Mouse (Mus musculus) heart, embryonic 14.5 days (tissue): ENCODE measurements around the gene Mgea5. TPM values are rescaled to one million over a fixed set of nuclear protein-coding genes. Genes with fewer than 3 reads are reported as not detected.

Experiments
- ATAC-seq: fragments of 200-750 bp; cut with Nextera tagmentation; 2 replicates; pipeline ENCODE4 v1.8.0; 2017; ENCODE audit warnings: low read depth, moderate TSS enrichment; ENCODE audit not compliant: insufficient number of reproducible peaks, insufficient read depth, low FRiP score
- H3K27ac ChIP-seq, 2 experiments: fragments of 200-500 bp in 1 of 2; fragments of 300-500 bp in 1 of 2; sonication (generic) in 1 of 2; replicated peaks in 1 of 2; 2 replicates each; pipeline ENCODE4 v1.5.1; 2012 to 2014; ENCODE audit warnings: low read depth in 2 of 2, low read length in 2 of 2, control low read depth in 1 of 2, mild to moderate bottlenecking in 1 of 2, mixed read lengths in 1 of 2; ENCODE audit not compliant: control insufficient read depth in 1 of 2, insufficient read depth in 1 of 2
- H3K27me3 ChIP-seq: fragments of 300-500 bp; sonication (generic); 2 replicates; pipeline ENCODE4 v1.6.1; 2014; ENCODE audit warnings: mild to moderate bottlenecking, low read length, control low read depth; ENCODE audit not compliant: control insufficient read depth, insufficient read depth
- H3K36me3 ChIP-seq: fragments of 300-500 bp; sonication (generic); 2 replicates; pipeline ENCODE4 v1.6.1; 2014; ENCODE audit warnings: mild to moderate bottlenecking, control low read depth, low read length, mixed read lengths; ENCODE audit not compliant: control insufficient read depth, insufficient read depth
- H3K4me1 ChIP-seq, 2 experiments: fragments of 200-500 bp in 1 of 2; fragments of 300-500 bp in 1 of 2; sonication (generic) in 1 of 2; 2 replicates each; pipeline ENCODE4 v1.6.1; 2012 to 2014; ENCODE audit warnings: low read length in 2 of 2, control low read depth in 1 of 2, mixed read lengths in 1 of 2; ENCODE audit not compliant: control insufficient read depth in 2 of 2, insufficient read depth in 2 of 2
- H3K4me2 ChIP-seq: fragments of 300-500 bp; sonication (generic); 2 replicates; pipeline ENCODE4 v1.6.1; 2014; ENCODE audit warnings: mild to moderate bottlenecking, low read length
- H3K4me3 ChIP-seq, 2 experiments: fragments of 200-500 bp in 1 of 2; fragments of 300-500 bp in 1 of 2; sonication (generic) in 1 of 2; 2 replicates each; pipeline ENCODE4 v1.5.1; 2012 to 2014; ENCODE audit warnings: low read length in 2 of 2, mild to moderate bottlenecking in 2 of 2, control low read depth in 1 of 2, low read depth in 1 of 2, moderate library complexity in 1 of 2; ENCODE audit not compliant: control insufficient read depth in 1 of 2, insufficient read depth in 1 of 2
- H3K9ac ChIP-seq: fragments of 300-500 bp; sonication (generic); 2 replicates; pipeline ENCODE4 v1.6.1; 2014; ENCODE audit warnings: mild to moderate bottlenecking, low read length
- H3K9me3 ChIP-seq: fragments of 300-500 bp; sonication (generic); 2 replicates; pipeline ENCODE4 v1.6.1; 2016; ENCODE audit warnings: low read length, control low read depth; ENCODE audit not compliant: control insufficient read depth
- WGBS: fragments of 180-500 bp; shearing (Covaris S2); extraction: QIAGEN DNeasy Blood & Tissue Kit; methylation state at CpG from one replicate; pipeline ENCODE4 v1.1.7; 2014; 5-methylcytosine and 5-hydroxymethylcytosine counted together
- polyA plus RNA-seq: library from polyadenylated mRNA; unstranded; fragments of >200 nt; fragmentation: Nextera tagmentation; extraction: Ambion mirVana; gene quantifications from 2 replicates; pipeline ENCODE4 v1.2.1, GENCODE M21; 2014

Mgea5 gene
- polyA plus RNA-seq, 1 experiment from 2014 or later: 47.1 TPM

DNA sequence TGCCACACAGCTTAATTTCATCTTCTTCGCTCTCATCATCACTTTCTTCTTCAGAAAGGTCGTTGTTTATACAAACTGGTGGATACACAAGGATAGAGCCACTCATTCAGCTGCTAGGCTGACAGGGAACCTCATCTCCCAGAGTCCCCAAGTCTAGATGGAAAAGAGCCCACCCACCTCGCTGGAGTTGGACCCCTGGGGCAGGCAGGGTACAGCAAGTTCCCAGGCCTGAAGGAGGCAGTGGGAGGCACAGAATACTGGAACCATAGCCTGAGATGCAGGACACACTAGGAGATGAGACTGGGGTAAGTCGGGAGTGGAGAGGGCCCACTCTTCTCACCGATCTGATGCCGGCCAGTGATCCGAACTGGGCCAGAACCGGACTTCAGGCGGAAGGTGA, 35.4 kb downstream of the Mgea5 start:
- Histone ChIP-seq H3K27me3 (peaks cover 24% of the 10 kb centered on the region), H3K4me2 (peak overlapping the region; percentile 94), H3K27ac (no peak overlapping the region), H3K4me1 (peaks cover 18 to 26% of the 10 kb centered on the region in 2 experiments), H3K36me3 (peaks cover 28% of the 10 kb centered on the region), H3K9ac (peak overlapping the region; percentile 78; the same call in 1 of the 2 replicates), H3K9me3 (no peaks in the 10 kb centered on the region), H3K4me3 (peak overlapping the region; percentile 65)
- 37% methylated on average over 9 of the region's 9 CpGs for WGBS
- no peak for ATAC-seq

DNA sequence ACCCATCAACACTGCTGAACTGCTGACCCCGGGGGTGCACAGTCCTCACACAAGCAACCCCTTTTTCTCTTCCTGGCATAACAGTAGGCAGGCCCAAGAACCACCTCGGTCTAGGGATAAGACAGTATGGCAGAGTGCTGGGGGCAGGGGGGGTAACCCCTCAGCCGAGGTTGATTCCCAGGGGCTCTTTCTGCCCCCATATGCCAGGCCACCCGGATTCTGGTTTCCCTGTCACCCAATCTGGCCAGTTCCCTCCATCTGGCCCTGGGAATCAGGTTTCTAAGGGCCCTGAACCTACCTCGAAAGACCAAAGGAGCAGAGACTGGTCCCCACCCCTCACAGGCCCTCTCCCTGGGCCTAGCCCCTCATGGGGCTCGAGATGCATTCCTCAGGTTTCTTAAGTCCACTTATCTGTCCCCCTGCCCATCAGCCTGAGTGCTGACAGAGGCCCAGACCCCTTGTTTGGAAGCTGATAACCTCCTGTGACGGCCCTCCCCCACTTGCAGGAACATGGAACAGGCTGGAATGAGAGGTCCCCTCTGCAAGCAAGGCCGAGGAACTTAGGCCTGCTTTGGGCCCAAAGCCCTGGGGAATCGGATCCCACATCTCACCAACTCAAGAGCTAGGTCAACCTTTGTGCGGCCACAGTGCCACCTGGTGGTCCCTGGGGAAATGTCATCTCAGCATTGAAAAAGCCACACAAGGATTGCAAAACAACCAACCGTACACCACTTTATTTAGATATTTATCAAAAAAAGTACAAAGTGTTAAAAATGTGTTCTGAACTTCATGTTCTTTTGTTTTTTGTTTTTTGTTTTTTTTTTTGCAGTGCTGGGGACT, 36.4 kb downstream of the Mgea5 start:
- peak overlapping the region; percentile 36; the same call in 1 of the 2 replicates for H3K9ac ChIP-seq
- H3K9me3 ChIP-seq: no peaks in the 10 kb centered on the region
- 15% methylated on average over 11 of the region's 11 CpGs for WGBS
- no peak overlapping the region for H3K4me3 ChIP-seq
- ATAC-seq: no peak
- H3K4me2 ChIP-seq: no peak overlapping the region
- H3K27ac ChIP-seq: no peak overlapping the region
- H3K36me3 ChIP-seq: peaks cover 18% of the 10 kb centered on the region
- H3K4me1 ChIP-seq: peaks cover 20 to 31% of the 10 kb centered on the region in 2 experiments
- peaks cover 33% of the 10 kb centered on the region for H3K27me3 ChIP-seq

DNA sequence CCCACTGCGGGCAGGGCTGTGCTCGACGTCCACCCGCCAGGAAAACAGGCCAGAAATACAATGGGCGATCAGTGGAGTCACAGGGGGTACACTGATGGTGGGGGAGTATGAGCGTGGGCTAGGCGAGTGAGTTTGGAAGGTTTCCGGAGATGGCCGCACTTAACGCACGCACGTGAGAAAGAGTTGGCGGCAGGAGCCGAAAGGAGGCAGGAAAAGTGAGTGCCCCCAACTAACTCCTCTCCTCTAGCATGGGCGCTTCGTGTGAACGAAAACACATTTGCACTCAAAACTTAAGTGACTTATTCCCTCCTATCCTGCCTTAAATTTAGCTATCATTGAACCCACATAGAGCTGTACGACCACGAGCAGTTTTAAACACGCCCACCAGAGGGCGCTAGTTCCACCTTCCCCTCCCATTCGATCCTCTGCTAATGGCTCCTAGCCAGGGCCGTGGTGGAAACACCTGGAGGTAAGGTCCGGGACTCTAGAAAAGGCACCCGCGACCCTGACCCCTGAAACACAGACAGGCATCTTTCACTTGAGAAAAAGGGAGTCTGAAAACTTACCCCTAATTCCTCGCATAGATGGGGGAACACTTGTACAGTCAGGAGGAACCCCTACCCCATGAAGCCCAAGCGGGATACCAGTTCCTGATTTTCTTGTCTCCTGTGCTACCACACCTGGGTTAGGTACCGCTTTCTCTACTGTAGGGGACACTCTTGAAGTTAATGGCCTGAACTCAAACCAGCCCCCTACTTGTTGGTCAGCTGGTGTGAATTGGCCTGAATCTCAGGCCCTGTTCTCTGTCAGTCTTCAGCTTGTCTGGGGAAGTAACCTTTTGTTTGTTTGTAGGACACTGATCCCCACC, 37.2 kb downstream of the Mgea5 start:
- peaks cover 42% of the 10 kb centered on the region for H3K27me3 ChIP-seq
- no peak overlapping the region for H3K27ac ChIP-seq
- ATAC-seq: no peak
- H3K4me1 ChIP-seq: peaks cover 26 to 38% of the 10 kb centered on the region in 2 experiments
- no peaks in the 10 kb centered on the region for H3K9me3 ChIP-seq
- 9% methylated on average over 29 of the region's 29 CpGs for WGBS
- H3K4me2 ChIP-seq: peak overlapping the region; percentile 57
- H3K9ac ChIP-seq: no peak overlapping the region
- H3K36me3 ChIP-seq: peaks cover 10% of the 10 kb centered on the region
- peak overlapping the region in 1 of 2 experiments; percentile 19; a peak in 2 of 4 replicates for H3K4me3 ChIP-seq

DNA sequence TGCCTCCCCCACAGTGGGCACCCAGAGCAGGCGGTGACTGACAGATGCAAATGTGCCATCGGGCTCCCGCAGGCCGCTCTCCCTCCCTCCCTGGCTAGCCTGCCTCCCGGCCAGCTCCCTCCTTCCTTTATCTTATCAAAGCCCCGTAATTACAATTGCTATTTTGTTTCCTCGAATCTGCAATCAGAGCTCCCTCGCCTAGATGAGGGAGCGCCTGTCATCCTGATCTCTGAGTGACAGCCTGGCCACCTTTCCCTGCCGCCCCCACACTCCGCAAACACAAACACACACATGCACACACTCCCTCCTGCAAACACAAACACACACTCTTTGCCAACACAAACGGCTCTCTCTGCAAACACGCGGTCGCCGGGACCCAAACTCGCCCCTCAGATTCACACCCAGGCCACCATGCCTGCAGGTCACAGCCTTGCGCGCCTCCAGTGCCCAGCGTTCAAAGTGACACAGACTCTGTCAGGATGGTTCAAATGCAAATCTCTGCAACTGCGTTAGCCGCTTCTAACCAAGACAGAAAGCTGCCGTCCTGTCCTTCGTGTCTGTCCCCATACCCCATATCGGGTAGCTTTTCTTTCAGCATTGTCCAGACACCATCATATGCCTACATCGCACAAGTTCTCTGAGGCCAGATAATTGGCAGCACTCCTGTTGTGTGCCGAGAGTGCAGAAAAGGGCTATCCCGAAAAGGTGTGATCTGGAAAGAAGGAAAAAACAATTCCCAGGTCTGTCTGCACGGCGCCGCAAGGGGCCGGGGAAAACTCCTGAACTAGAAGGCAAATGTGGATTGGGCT, 38.1 kb downstream of the Mgea5 start:
- H3K36me3 ChIP-seq: 0 out of 2 replicates have a peak, but pooled peaks cover 3% of the 10 kb centered on the region
- H3K4me3 ChIP-seq: peak overlapping the region in 1 of 2 experiments; percentile 19; a peak in 2 of 4 replicates
- ATAC-seq: no peak
- H3K9me3 ChIP-seq: no peaks in the 10 kb centered on the region
- H3K4me2 ChIP-seq: peak overlapping the region; percentile 57
- peaks cover 26 to 38% of the 10 kb centered on the region in 2 experiments for H3K4me1 ChIP-seq
- 0 out of 2 replicates have a peak overlapping the region, but pooled peaks have one; percentile 25 for H3K9ac ChIP-seq
- peaks cover 50% of the 10 kb centered on the region for H3K27me3 ChIP-seq
- H3K27ac ChIP-seq: no peak overlapping the region
- 2% methylated on average over 32 of the region's 32 CpGs for WGBS

DNA sequence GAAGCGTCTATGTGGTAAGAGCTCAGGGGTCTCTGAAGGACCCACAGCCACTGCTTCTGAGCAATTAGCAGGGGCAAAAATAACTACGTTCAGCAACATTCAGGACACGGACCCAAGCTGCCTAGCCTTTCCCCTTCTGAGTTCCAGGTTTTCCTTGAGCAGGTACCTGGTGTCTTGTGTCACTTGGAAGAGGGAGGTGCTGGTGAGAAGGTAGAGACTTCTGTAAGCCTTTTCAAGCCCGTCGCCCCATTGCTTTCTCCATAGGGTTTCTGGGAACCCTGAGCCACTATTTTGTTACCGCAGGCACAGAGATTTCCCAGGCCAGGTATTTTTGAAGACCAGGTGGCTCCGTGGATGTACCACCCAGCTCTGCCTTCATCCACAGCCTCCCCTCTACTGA, 40.0 kb downstream of the Mgea5 start:
- Histone ChIP-seq H3K4me3 (peak overlapping the region in 1 of 2 experiments; percentile 46; a peak in 1 of 4 replicates), H3K9me3 (no peaks in the 10 kb centered on the region), H3K9ac (no peak overlapping the region), H3K4me2 (peak overlapping the region; percentile 81; the same call in 1 of the 2 replicates), H3K27ac (no peak overlapping the region), H3K36me3 (no peaks in the 10 kb centered on the region), H3K27me3 (peaks cover 67% of the 10 kb centered on the region), H3K4me1 (peaks cover 26 to 31% of the 10 kb centered on the region in 2 experiments)
- WGBS: 42% methylated on average over 7 of the region's 7 CpGs
- no peak for ATAC-seq

DNA sequence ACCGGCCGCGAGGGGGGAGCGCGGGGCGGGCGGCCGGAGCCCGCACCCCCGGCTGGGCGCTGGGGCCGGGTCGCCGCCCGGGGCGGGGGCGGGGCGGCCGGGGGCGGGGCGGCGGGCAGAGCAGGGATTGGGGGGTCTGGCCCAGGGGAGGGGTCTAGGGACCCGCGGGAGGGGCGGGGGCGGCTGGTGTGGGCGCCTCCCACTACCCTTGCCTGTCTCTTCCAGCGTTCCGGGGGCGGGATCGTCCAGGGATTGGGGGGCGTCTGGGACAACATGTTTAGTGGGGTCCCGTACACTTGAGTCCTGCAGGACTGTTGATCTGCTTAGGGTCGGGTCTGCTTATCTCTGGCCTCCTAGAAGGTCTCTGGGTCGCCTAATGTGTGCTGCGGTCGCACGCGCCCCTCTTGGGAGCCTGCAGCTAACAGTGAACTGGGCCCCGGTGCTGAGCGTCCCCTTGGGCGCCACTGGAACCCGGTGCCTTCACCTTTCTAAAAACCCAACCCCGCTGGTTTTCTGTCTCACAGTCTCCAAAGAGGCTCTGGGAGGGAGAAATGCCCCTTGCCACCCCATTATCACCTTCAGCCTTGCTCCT, 40.6 kb downstream of the Mgea5 start:
- H3K9ac ChIP-seq: peak overlapping the region; percentile 55; the same call in 1 of the 2 replicates
- 7% methylated on average over 18 of the region's 44 CpGs for WGBS

More for the DNA sequence above, 40.6 kb downstream of the Mgea5 start:
- peaks cover 21 to 26% of the 10 kb centered on the region in 2 experiments for H3K4me1 ChIP-seq
- H3K27me3 ChIP-seq: peaks cover 73% of the 10 kb centered on the region
- H3K9me3 ChIP-seq: no peaks in the 10 kb centered on the region
- no peaks in the 10 kb centered on the region for H3K36me3 ChIP-seq
- peak overlapping the region; percentile 81 for H3K4me2 ChIP-seq
- H3K4me3 ChIP-seq: peak overlapping the region; percentile 17 to 46; a peak in 3 of 4 replicates
- no peak for ATAC-seq
- no peak overlapping the region for H3K27ac ChIP-seq
